Comparison of ENCODE assay signal across 8 mouse cellular contexts in genomic region chr7:30558656-30559442, GRCm38 (mm10). TPM values are rescaled to one million over a fixed set of nuclear protein-coding genes. Genes with fewer than 3 reads are reported as not detected.
DNase-seq lines count a peak whose midpoint lies in the region; ATAC-seq and TF ChIP-seq lines count a peak whose summit lies in the region.

No protein-coding gene starts in this region.

- peak overlapping the region; percentile 63 for H3K9ac ChIP-seq in kidney, postnatal 0 days (ENCODE audit: low read depth, low read length)
- peak overlapping the region; percentile 82 for H3K9ac ChIP-seq in hindbrain, embryonic 14.5 days
- H3K9ac ChIP-seq in midbrain, embryonic 12.5 days (replicated peaks), result peak overlapping the region; percentile 76

- no peak for TF ChIP-seq CTCF in kidney, postnatal 0 days (IDR thresholded peaks at IDR 0.05; ENCODE audit: low read depth)

- peak overlapping the region; percentile 90 for H3K4me2 ChIP-seq in kidney, postnatal 0 days (ENCODE audit: low read length)
- peak overlapping the region; percentile 99 for H3K4me2 ChIP-seq in hindbrain, embryonic 14.5 days (replicated peaks)
- H3K4me2 ChIP-seq in midbrain, embryonic 12.5 days (replicated peaks), result peak overlapping the region; percentile 97

- peak overlapping the region; percentile 42 for H3K4me3 ChIP-seq in kidney, postnatal 0 days (replicated peaks; ENCODE audit: low read depth, low read length)
- H3K4me3 ChIP-seq in hindbrain, embryonic 14.5 days (replicated peaks; ENCODE audit: low read length), result peak overlapping the region; percentile 62
- peak overlapping the region; percentile 64 for H3K4me3 ChIP-seq in midbrain, embryonic 12.5 days

- no peak for DNase-seq in kidney, postnatal 0 days (ENCODE audit: low spot score)
- DNase-seq in kidney, postnatal 4 days, result no peak
- peak; percentile 44 for DNase-seq in c-Kit-positive CD71-positive TER-119-positive erythroid progenitor cells, embryonic 14.5 days (ENCODE audit: low spot score)
- no peak for DNase-seq in hindbrain, embryonic 14.5 days (ENCODE audit: low spot score)
- DNase-seq in left cerebral cortex, postnatal 4 days, result no peak
- no peak for DNase-seq in thymus, postnatal 10 days (ENCODE audit: low spot score in 2 of 2)
- no peak for DNase-seq in gastrocnemius, postnatal 36 days

- H3K4me1 ChIP-seq in kidney, postnatal 0 days (replicated peaks; ENCODE audit: insufficient read depth, low read length), result peaks cover 9% of the 10 kb centered on the region
- peaks cover 21% of the 10 kb centered on the region for H3K4me1 ChIP-seq in hindbrain, embryonic 14.5 days (replicated peaks; ENCODE audit: control insufficient read depth, insufficient read depth, low read length)
- H3K4me1 ChIP-seq in midbrain, embryonic 12.5 days, result peaks cover 28% of the 10 kb centered on the region

- 12% methylated on average over 12 of the region's 12 CpGs for WGBS in kidney, postnatal 0 days
- 16% methylated on average over 12 of the region's 12 CpGs for WGBS in hindbrain, embryonic 14.5 days
- WGBS in midbrain, embryonic 12.5 days, result 12% methylated on average over 12 of the region's 12 CpGs

- peaks cover 21% of the 10 kb centered on the region; the same call in 1 of the 2 replicates for H3K36me3 ChIP-seq in kidney, postnatal 0 days (ENCODE audit: insufficient read depth, low read length)
- peaks cover 30% of the 10 kb centered on the region for H3K36me3 ChIP-seq in hindbrain, embryonic 14.5 days (replicated peaks; ENCODE audit: control insufficient read depth, insufficient read depth)
- peaks cover 34% of the 10 kb centered on the region for H3K36me3 ChIP-seq in midbrain, embryonic 12.5 days

- H3K9me3 ChIP-seq in kidney, postnatal 0 days (replicated peaks; ENCODE audit: low read length), result no peaks in the 10 kb centered on the region
- no peaks in the 10 kb centered on the region for H3K9me3 ChIP-seq in hindbrain, embryonic 14.5 days (ENCODE audit: control insufficient read depth, low read length)
- no peaks in the 10 kb centered on the region for H3K9me3 ChIP-seq in midbrain, embryonic 12.5 days

- no peaks in the 10 kb centered on the region for H3K27me3 ChIP-seq in kidney, postnatal 0 days (ENCODE audit: insufficient read depth, low read length)
- peaks cover 6% of the 10 kb centered on the region; the same call in 1 of the 2 replicates for H3K27me3 ChIP-seq in hindbrain, embryonic 14.5 days (ENCODE audit: control insufficient read depth, insufficient read depth, low read length)
- peaks cover 6% of the 10 kb centered on the region; the same call in 1 of the 2 replicates for H3K27me3 ChIP-seq in midbrain, embryonic 12.5 days

- no peak for ATAC-seq in kidney, postnatal 0 days (replicated peaks; ENCODE audit: low FRiP score, low read depth)
- ATAC-seq in hindbrain, embryonic 14.5 days (ENCODE audit: low FRiP score), result no peak; the same call in 1 of the 2 replicates
- 0 out of 2 replicates have a peak, but pooled peaks have one; percentile 0 for ATAC-seq in midbrain, embryonic 12.5 days (ENCODE audit: low FRiP score, low read depth)

- peak overlapping the region; percentile 54; the same call in 1 of the 2 replicates for H3K27ac ChIP-seq in kidney, postnatal 0 days
- H3K27ac ChIP-seq in hindbrain, embryonic 14.5 days, result peak overlapping the region; percentile 61; the same call in 1 of the 2 replicates
- peak overlapping the region; percentile 35; the same call in 1 of the 2 replicates for H3K27ac ChIP-seq in midbrain, embryonic 12.5 days (replicated peaks)

- intact Hi-C loops in left cerebral cortex, postnatal 4 days (cut with DNase I), result no loop called here
- intact Hi-C loops in gastrocnemius, postnatal 36 days (cut with DNase I), result no loop called here

RNA-seq across cellular contexts. Expression of gene Lin37, which starts 0.8 kb away (rescaled TPM):
- 37.6 and 40.8 TPM in 2 replicates for polyA plus RNA-seq in kidney, postnatal 0 days (2015; fragmentation: Nextera tagmentation; extraction: Ambion mirVana)
- 49.2 and 49.4 TPM in 2 replicates for polyA plus RNA-seq in hindbrain, embryonic 14.5 days (2014; fragmentation: Nextera tagmentation; extraction: Ambion mirVana)
- polyA plus RNA-seq in midbrain, embryonic 12.5 days (2016; fragmentation: Nextera tagmentation; extraction: Ambion mirVana), result 53.0 and 54.9 TPM in 2 replicates
- 10 to 100 TPM; 29.6 to 34.6 TPM for total RNA-seq in left cerebral cortex, postnatal 4 days (2021)
- total RNA-seq in gastrocnemius, postnatal 36 days (2021), result 10 to 100 TPM in 1 of 2 experiments, 1 to 10 TPM in 1; 9.6 to 12.4 TPM

RNA-seq across cellular contexts. Expression of gene U2af1l4, which starts 4.3 kb away (rescaled TPM):
- 100 and 102 TPM in 2 replicates for polyA plus RNA-seq in kidney, postnatal 0 days (2015; fragmentation: Nextera tagmentation; extraction: Ambion mirVana)
- 88.7 and 105 TPM in 2 replicates for polyA plus RNA-seq in hindbrain, embryonic 14.5 days (2014; fragmentation: Nextera tagmentation; extraction: Ambion mirVana)
- 83.1 and 88.4 TPM in 2 replicates for polyA plus RNA-seq in midbrain, embryonic 12.5 days (2016; fragmentation: Nextera tagmentation; extraction: Ambion mirVana)
- 10 to 100 TPM; 50.6 to 56.7 TPM for total RNA-seq in left cerebral cortex, postnatal 4 days (2021)
- total RNA-seq in gastrocnemius, postnatal 36 days (2021), result 10 to 100 TPM; 51.8 to 52.3 TPM

RNA-seq across cellular contexts. Expression of gene Gm49396, which starts 4.3 kb away (rescaled TPM):
- polyA plus RNA-seq in kidney, postnatal 0 days (2015; fragmentation: Nextera tagmentation; extraction: Ambion mirVana), result 5.0 and 7.7 TPM in 2 replicates
- polyA plus RNA-seq in hindbrain, embryonic 14.5 days (2014; fragmentation: Nextera tagmentation; extraction: Ambion mirVana), result 6.5 and 9.2 TPM in 2 replicates
- polyA plus RNA-seq in midbrain, embryonic 12.5 days (2016; fragmentation: Nextera tagmentation; extraction: Ambion mirVana), result 21.8 and 23.5 TPM in 2 replicates
- 1 to 10 TPM; 5.9 to 6.3 TPM for total RNA-seq in left cerebral cortex, postnatal 4 days (2021)
- 1 to 10 TPM; 1.8 TPM for total RNA-seq in gastrocnemius, postnatal 36 days (2021)

RNA-seq across cellular contexts. Expression of gene Psenen, which starts 4.6 kb away (rescaled TPM):
- 190 TPM in 2 replicates for polyA plus RNA-seq in kidney, postnatal 0 days (2015; fragmentation: Nextera tagmentation; extraction: Ambion mirVana)
- 109 and 118 TPM in 2 replicates for polyA plus RNA-seq in hindbrain, embryonic 14.5 days (2014; fragmentation: Nextera tagmentation; extraction: Ambion mirVana)
- polyA plus RNA-seq in midbrain, embryonic 12.5 days (2016; fragmentation: Nextera tagmentation; extraction: Ambion mirVana), result 130 and 144 TPM in 2 replicates
- 10 to 100 TPM; 78.5 to 81.4 TPM for total RNA-seq in left cerebral cortex, postnatal 4 days (2021)
- total RNA-seq in gastrocnemius, postnatal 36 days (2021), result 10 to 100 TPM; 95.1 to 99.1 TPM

RNA-seq across cellular contexts. Expression of gene Igflr1, which starts 6.4 kb away (rescaled TPM):
- 2.4 and 2.5 TPM in 2 replicates for polyA plus RNA-seq in kidney, postnatal 0 days (2015; fragmentation: Nextera tagmentation; extraction: Ambion mirVana)
- polyA plus RNA-seq in hindbrain, embryonic 14.5 days (2014; fragmentation: Nextera tagmentation; extraction: Ambion mirVana), result 2.2 and 3.1 TPM in 2 replicates
- 5.9 and 8.2 TPM in 2 replicates for polyA plus RNA-seq in midbrain, embryonic 12.5 days (2016; fragmentation: Nextera tagmentation; extraction: Ambion mirVana)
- 1 to 10 TPM; 3.1 to 3.6 TPM for total RNA-seq in left cerebral cortex, postnatal 4 days (2021)
- total RNA-seq in gastrocnemius, postnatal 36 days (2021), result under 1 TPM in 1 of 2 experiments, not detected in 1; 0.38 TPM
